Mouse (Mus musculus) lung, embryonic 16.5 days (tissue): ENCODE measurements around the gene Ccl26. TPM values are rescaled to one million over a fixed set of nuclear protein-coding genes. Genes with fewer than 3 reads are reported as not detected.
"Not testable (repeated sequence)": the region's sequence is repeated elsewhere in the genome, so short reads cannot be mapped to it uniquely, and the experiment has no call there.

Source experiments
- ATAC-seq: fragments of 200-750 bp; cut with Nextera tagmentation; 2 replicates; pipeline ENCODE4 v1.8.0; 2017; ENCODE audit warnings: low read depth, mild to moderate bottlenecking, moderate library complexity
- H3K27ac ChIP-seq: fragments of 300-500 bp; sonication (generic); 2 replicates; pipeline ENCODE4 v1.5.1; 2014; ENCODE audit warnings: mild to moderate bottlenecking, control low read depth, low read length
- H3K27me3 ChIP-seq: fragments of 300-500 bp; sonication (generic); 2 replicates; pipeline ENCODE4 v1.6.1; 2014; ENCODE audit warnings: low read depth, low read length, mixed read lengths; ENCODE audit not compliant: control insufficient read depth, insufficient read depth
- H3K36me3 ChIP-seq: fragments of 300-500 bp; sonication (generic); 2 replicates; pipeline ENCODE4 v1.6.1; 2014; ENCODE audit warnings: low read length; ENCODE audit not compliant: control insufficient read depth, insufficient read depth
- H3K4me1 ChIP-seq: fragments of 300-500 bp; sonication (generic); replicated peaks from 2 replicates; pipeline ENCODE4 v1.6.1; 2014; ENCODE audit warnings: low read length, mixed read lengths; ENCODE audit not compliant: control insufficient read depth, insufficient read depth
- H3K4me2 ChIP-seq: fragments of 300-500 bp; sonication (generic); 2 replicates; pipeline ENCODE4 v1.6.1; 2014; ENCODE audit warnings: low read depth, low read length, control low read depth
- H3K4me3 ChIP-seq: fragments of 300-500 bp; sonication (generic); 2 replicates; pipeline ENCODE4 v1.5.1; 2014; ENCODE audit warnings: mild to moderate bottlenecking, low read length, control low read depth
- H3K9ac ChIP-seq: fragments of 300-500 bp; sonication (generic); 2 replicates; pipeline ENCODE4 v1.6.1; 2014; ENCODE audit warnings: low read length, control low read depth
- H3K9me3 ChIP-seq: fragments of 300-500 bp; sonication (generic); 2 replicates; pipeline ENCODE4 v1.6.1; 2016; ENCODE audit warnings: low read length; ENCODE audit not compliant: control insufficient read depth
- WGBS: fragments of 180-500 bp; shearing (Covaris S2); extraction: QIAGEN DNeasy Blood & Tissue Kit; methylation state at CpG from one replicate; pipeline ENCODE4 v1.1.7; 2014; 5-methylcytosine and 5-hydroxymethylcytosine counted together
- polyA plus RNA-seq: library from polyadenylated mRNA; unstranded; fragments of >200 nt; fragmentation: Nextera tagmentation; extraction: Ambion mirVana; gene quantifications from 2 replicates; pipeline ENCODE4 v1.2.1, GENCODE M21; 2015

The Ccl26 gene
- polyA plus RNA-seq = not detected in 2 replicates

- H3K9ac ChIP-seq = no peak within 1 kb of the TSS
- H3K4me1 ChIP-seq = no peaks in the 10 kb centered on the region
- WGBS = 75% methylated on average over 3 of the region's 3 CpGs
- no peak within 1 kb of the TSS for H3K4me3 ChIP-seq
- ATAC-seq = no peak
- no peaks in the 10 kb centered on the region for H3K27me3 ChIP-seq
- H3K27ac ChIP-seq = no peak within 1 kb of the TSS
- no peaks in the 10 kb centered on the region for H3K9me3 ChIP-seq
- no peaks in the 10 kb centered on the region for H3K36me3 ChIP-seq
- no peak within 1 kb of the TSS for H3K4me2 ChIP-seq
Observed at GRCm38 (mm10) chr5:135563469-135563868, at the start of gene Ccl26. TSS of gene Ccl26 (minus strand) at chr5:135563569.

GRCm38 (mm10) chr5:135609794-135610193, 46.4 kb upstream of the Ccl26 start:
- H3K9ac ChIP-seq = no peak overlapping the region
- H3K4me3 ChIP-seq = no peak overlapping the region
- H3K4me2 ChIP-seq = no peak overlapping the region
- no peak overlapping the region for H3K27ac ChIP-seq
- WGBS = 61% methylated on average over 4 of the region's 4 CpGs
- ATAC-seq = no peak
- H3K36me3 ChIP-seq = no peaks in the 10 kb centered on the region
- no peaks in the 10 kb centered on the region for H3K4me1 ChIP-seq
- H3K9me3 ChIP-seq = 0 out of 2 replicates have a peak, but pooled peaks cover 2% of the 10 kb centered on the region
- no peaks in the 10 kb centered on the region for H3K27me3 ChIP-seq

DNA sequence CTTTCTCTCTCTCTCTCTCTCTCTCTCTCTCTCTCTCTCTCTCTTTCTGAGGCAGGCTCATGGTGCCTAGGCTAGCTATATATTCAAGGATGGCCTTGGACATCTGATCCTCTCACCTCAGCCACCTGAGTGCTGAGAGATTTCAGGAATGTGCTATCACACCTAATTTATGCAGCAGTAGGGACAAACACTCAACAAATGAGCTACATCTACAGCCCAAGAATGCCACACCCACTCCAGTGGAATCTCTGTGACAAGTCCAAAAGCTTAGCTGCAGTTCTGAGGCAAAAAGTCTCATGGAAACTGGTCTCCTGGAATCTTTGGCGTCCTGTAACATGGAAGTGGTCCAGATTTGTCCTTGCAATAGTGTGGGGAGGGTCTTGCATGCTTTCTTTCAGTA, 44.2 kb upstream of the Ccl26 start:
- no peak overlapping the region for H3K9ac ChIP-seq
- H3K4me3 ChIP-seq = no peak overlapping the region
- no peaks in the 10 kb centered on the region for H3K4me1 ChIP-seq
- no peaks in the 10 kb centered on the region for H3K36me3 ChIP-seq
- H3K27ac ChIP-seq = no peak overlapping the region
- ATAC-seq = no peak
- WGBS = 38% methylated on average over 1 of the region's 1 CpGs
- H3K27me3 ChIP-seq = no peaks in the 10 kb centered on the region
- H3K9me3 ChIP-seq = peaks cover 6% of the 10 kb centered on the region; the same call in 1 of the 2 replicates
- no peak overlapping the region for H3K4me2 ChIP-seq

DNA sequence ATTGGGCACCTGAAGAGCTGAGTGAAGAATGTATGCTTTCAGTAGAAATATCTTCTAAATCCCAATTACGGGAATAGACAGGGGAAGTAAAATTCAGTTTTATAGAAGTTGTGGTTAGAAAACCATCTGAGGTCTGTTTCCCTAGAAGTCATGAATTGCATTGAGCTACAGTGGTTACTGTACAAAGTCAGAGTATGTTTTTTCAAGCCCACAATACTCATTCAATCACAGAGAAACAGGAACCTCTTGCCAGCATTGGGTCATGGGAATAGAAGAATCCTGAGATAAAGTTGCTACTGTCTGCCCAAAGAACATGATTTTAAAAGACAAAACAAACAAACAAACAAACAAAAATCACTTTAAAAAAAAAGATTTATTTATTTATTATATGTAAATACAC, 43.3 kb upstream of the Ccl26 start:
- H3K9ac ChIP-seq, ATAC-seq, H3K9me3 ChIP-seq, H3K27ac ChIP-seq, H3K4me3 ChIP-seq, H3K4me2 ChIP-seq, H3K27me3 ChIP-seq, H3K4me1 ChIP-seq, H3K36me3 ChIP-seq: not testable (repeated sequence)
- WGBS = no CpG with 5 or more reads among the region's 1 CpGs

- not testable (repeated sequence) for H3K36me3 ChIP-seq, H3K9me3 ChIP-seq, H3K4me1 ChIP-seq, H3K27me3 ChIP-seq, H3K4me2 ChIP-seq, H3K9ac ChIP-seq, H3K4me3 ChIP-seq, H3K27ac ChIP-seq, ATAC-seq
- WGBS = no CpG with 5 or more reads among the region's 1 CpGs
Observed at GRCm38 (mm10) chr5:135604643-135605042, 41.3 kb upstream of the Ccl26 start.

GRCm38 (mm10) chr5:135589996-135590784, 26.8 kb upstream of the Ccl26 start:
- no peak overlapping the region for H3K27ac ChIP-seq
- H3K4me3 ChIP-seq = no peak overlapping the region
- H3K4me2 ChIP-seq = no peak overlapping the region
- H3K36me3 ChIP-seq = no peaks in the 10 kb centered on the region
- no peaks in the 10 kb centered on the region for H3K4me1 ChIP-seq
- no peak for ATAC-seq
- H3K27me3 ChIP-seq = no peaks in the 10 kb centered on the region
- H3K9ac ChIP-seq = no peak overlapping the region
- WGBS = 72% methylated on average over 11 of the region's 12 CpGs
- peaks cover 2% of the 10 kb centered on the region for H3K9me3 ChIP-seq

- Histone ChIP-seq H3K4me3 (no peak overlapping the region), H3K4me1 (no peaks in the 10 kb centered on the region), H3K27me3 (no peaks in the 10 kb centered on the region), H3K4me2 (no peak overlapping the region), H3K9me3 (peaks cover 2% of the 10 kb centered on the region), H3K36me3 (no peaks in the 10 kb centered on the region), H3K9ac (no peak overlapping the region), H3K27ac (no peak overlapping the region)
- no peak for ATAC-seq
- 81% methylated on average over 4 of the region's 4 CpGs for WGBS
Observed at GRCm38 (mm10) chr5:135587764-135588163, 24.4 kb upstream of the Ccl26 start.

GRCm38 (mm10) chr5:135585691-135586090, 22.3 kb upstream of the Ccl26 start:
- WGBS = 78% methylated on average over 8 of the region's 8 CpGs
- H3K4me3 ChIP-seq = no peak overlapping the region
- no peak overlapping the region for H3K27ac ChIP-seq
- no peak for ATAC-seq
- no peak overlapping the region for H3K9ac ChIP-seq
- H3K4me2 ChIP-seq = no peak overlapping the region
- H3K4me1 ChIP-seq = no peaks in the 10 kb centered on the region
- H3K9me3 ChIP-seq = peaks cover 2% of the 10 kb centered on the region
- H3K36me3 ChIP-seq = no peaks in the 10 kb centered on the region
- no peaks in the 10 kb centered on the region for H3K27me3 ChIP-seq

DNA sequence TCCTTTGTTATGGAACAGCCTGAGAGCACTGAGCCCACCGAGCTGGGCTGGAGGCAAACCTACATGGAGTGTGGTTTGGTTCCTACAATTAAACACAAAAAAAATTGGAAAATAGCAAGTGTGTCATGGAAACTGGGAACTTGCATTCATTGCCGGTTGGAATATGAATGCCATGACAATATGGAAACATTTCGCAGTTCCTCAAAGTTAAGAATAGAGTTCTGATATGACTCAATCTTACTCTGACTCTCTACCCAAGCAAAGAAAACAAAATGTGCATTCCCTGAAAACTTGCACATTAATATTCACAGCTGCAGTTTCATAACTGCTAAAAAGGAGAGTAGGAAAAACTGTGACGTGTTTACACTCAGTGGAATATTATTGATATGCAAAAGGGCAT, 19.0 kb upstream of the Ccl26 start:
- no peak overlapping the region for H3K4me3 ChIP-seq
- no peaks in the 10 kb centered on the region for H3K9me3 ChIP-seq
- WGBS = 83% methylated on average over 4 of the region's 4 CpGs
- H3K27me3 ChIP-seq = no peaks in the 10 kb centered on the region
- ATAC-seq = no peak
- no peaks in the 10 kb centered on the region for H3K36me3 ChIP-seq
- no peak overlapping the region for H3K27ac ChIP-seq
- no peak overlapping the region for H3K4me2 ChIP-seq
- no peak overlapping the region for H3K9ac ChIP-seq
- H3K4me1 ChIP-seq = no peaks in the 10 kb centered on the region
